Mouse (Mus musculus) CH12.LX (cell line): ENCODE data around the gene Wnk2. TPM values are rescaled to one million over a fixed set of nuclear protein-coding genes. Genes with fewer than 3 reads are reported as not detected.

ENCODE experiments used
- DNase-seq: peaks from one replicate; pipeline ENCODE4 v3.0.0-alpha.2; 2013; ENCODE audit errors: extremely low read depth
- H3K27ac ChIP-seq: 2 replicates; pipeline ENCODE4 v1.5.1; 2012; ENCODE audit warnings: low read depth, mild to moderate bottlenecking, control low read depth, moderate library complexity; ENCODE audit not compliant: insufficient read depth
- H3K27me3 ChIP-seq: replicated peaks from 2 replicates; pipeline ENCODE3; 2012; ENCODE audit warnings: inconsistent platforms
- H3K36me3 ChIP-seq, 2 experiments: replicated peaks in 1 of 2; 2 replicates each; pipeline versions ENCODE3 to v1.6.1; 2012; ENCODE audit warnings: inconsistent platforms in 1 of 2, low read length in 1 of 2, mild to moderate bottlenecking in 1 of 2, mixed read lengths in 1 of 2, moderate library complexity in 1 of 2; ENCODE audit not compliant: control insufficient read depth in 1 of 2, insufficient read depth in 1 of 2
- H3K4me1 ChIP-seq, 2 experiments: 2 replicates each; pipeline ENCODE4 v1.6.1; 2012; ENCODE audit warnings: inconsistent platforms in 1 of 2, moderate library complexity in 1 of 2; ENCODE audit not compliant: insufficient read depth in 2 of 2, control insufficient read depth in 1 of 2
- H3K4me2 ChIP-seq: 2 replicates; pipeline ENCODE4 v1.6.1; 2012; ENCODE audit warnings: low read depth, mild to moderate bottlenecking, control low read depth; ENCODE audit not compliant: poor library complexity, insufficient read depth, severe bottlenecking
- H3K4me3 ChIP-seq, 3 experiments: fragments of 150-350 bp in 1 of 3; sonication (generic) in 1 of 3; replicated peaks in 1 of 3; 2 replicates each; pipeline versions ENCODE3 to v1.5.1; 2011 to 2012; ENCODE audit warnings: low read depth in 2 of 3, low read length in 2 of 3, mild to moderate bottlenecking in 2 of 3, moderate library complexity in 2 of 3, control low read depth in 1 of 3, improper control_type of control experiment in 1 of 3, inconsistent platforms in 1 of 3, mixed read lengths in 1 of 3; ENCODE audit not compliant: poor library complexity in 1 of 3
- H3K79me2 ChIP-seq: replicated peaks from 2 replicates; pipeline ENCODE4 v1.6.1; 2012; ENCODE audit warnings: mild to moderate bottlenecking, moderate library complexity; ENCODE audit not compliant: control insufficient read depth, poor library complexity, insufficient read depth, severe bottlenecking; ENCODE audit errors: extremely low read depth
- H3K9ac ChIP-seq: 2 replicates; pipeline ENCODE4 v1.6.1; 2012; ENCODE audit warnings: low read depth, mild to moderate bottlenecking, control low read depth, moderate library complexity; ENCODE audit not compliant: insufficient read depth
- H3K9me3 ChIP-seq: replicated peaks from 2 replicates; pipeline ENCODE3; 2012; ENCODE audit warnings: low read length, inconsistent platforms, mixed read lengths
- BHLHE40 ChIP-seq: IDR thresholded peaks from 2 replicates; pipeline ENCODE4 v1.6.1; 2011; ENCODE audit warnings: mild to moderate bottlenecking, low read depth, low read length, improper control_type of control experiment
- CHD1 ChIP-seq: IDR thresholded peaks from 2 replicates; pipeline ENCODE4 v1.6.1; 2012; ENCODE audit warnings: low read depth, low read length, improper control_type of control experiment, inconsistent platforms
- CHD2 ChIP-seq: IDR thresholded peaks from 2 replicates; pipeline ENCODE4 v1.6.1; 2011; ENCODE audit warnings: low read length, improper control_type of control experiment
- CTCF ChIP-seq, 2 experiments: IDR thresholded peaks in 1 of 2; conservative IDR thresholded peaks in 1 of 2; 2 replicates each; pipeline ENCODE4 v1.5.1; 2011 to 2012; ENCODE audit warnings: low read depth in 2 of 2, low read length in 2 of 2, improper control_type of control experiment in 1 of 2, inconsistent platforms in 1 of 2, mild to moderate bottlenecking in 1 of 2, moderate library complexity in 1 of 2
- ELF1 ChIP-seq: IDR thresholded peaks from 2 replicates; pipeline ENCODE4 v1.6.1; 2014; ENCODE audit warnings: low read depth, mild to moderate bottlenecking, inconsistent platforms, low read length, improper control_type of control experiment
- ETS1 ChIP-seq: conservative IDR thresholded peaks from 2 replicates; pipeline ENCODE4 v1.6.1; 2012; ENCODE audit warnings: low read depth, mild to moderate bottlenecking, inconsistent platforms, low read length, improper control_type of control experiment, moderate library complexity
- GABPA ChIP-seq: IDR thresholded peaks from 2 replicates; pipeline ENCODE4 v1.6.1; 2012; ENCODE audit warnings: low read depth, low read length, improper control_type of control experiment, inconsistent platforms; ENCODE audit not compliant: insufficient replicate concordance
- IRF4 ChIP-seq: IDR thresholded peaks from 2 replicates; pipeline ENCODE4 v1.6.1; 2014; ENCODE audit warnings: low read depth, mild to moderate bottlenecking, inconsistent platforms, low read length, improper control_type of control experiment
- KAT2A ChIP-seq: IDR thresholded peaks from 2 replicates; pipeline ENCODE4 v1.6.1; 2012; ENCODE audit warnings: low read length, improper control_type of control experiment, inconsistent platforms; ENCODE audit not compliant: insufficient replicate concordance
- MAFK ChIP-seq: IDR thresholded peaks from 2 replicates; pipeline ENCODE4 v1.6.1; 2011; ENCODE audit warnings: low read length, improper control_type of control experiment; ENCODE audit not compliant: insufficient replicate concordance
- MAX ChIP-seq: IDR thresholded peaks from 2 replicates; pipeline ENCODE4 v1.6.1; 2011; ENCODE audit warnings: low read length, improper control_type of control experiment
- MEF2A ChIP-seq: IDR thresholded peaks from 2 replicates; pipeline ENCODE4 v1.6.1; 2014; ENCODE audit warnings: low read depth, mild to moderate bottlenecking, inconsistent platforms, low read length, improper control_type of control experiment, borderline replicate concordance
- MXI1 ChIP-seq: IDR thresholded peaks from 2 replicates; pipeline ENCODE4 v1.6.1; 2011; ENCODE audit warnings: mild to moderate bottlenecking, low read depth, low read length, improper control_type of control experiment
- MYC ChIP-seq: IDR thresholded peaks from 2 replicates; pipeline ENCODE4 v1.6.1; 2011; ENCODE audit warnings: low read depth, mild to moderate bottlenecking, improper control_type of control experiment, low read length
- NRF1 ChIP-seq: IDR thresholded peaks from 2 replicates; pipeline ENCODE4 v1.6.1; 2014; ENCODE audit warnings: low read depth, mild to moderate bottlenecking, inconsistent platforms, low read length, improper control_type of control experiment, moderate library complexity
- PAX5 ChIP-seq: IDR thresholded peaks from 2 replicates; pipeline ENCODE4 v1.6.1; 2012; ENCODE audit warnings: low read length, inconsistent platforms, mixed read lengths
- POLR2A ChIP-seq: IDR thresholded peaks from 2 replicates; pipeline ENCODE4 v1.6.1; 2011; ENCODE audit warnings: low read depth, mild to moderate bottlenecking, improper control_type of control experiment, low read length
- RAD21 ChIP-seq: IDR thresholded peaks from 2 replicates; pipeline ENCODE4 v1.6.1; 2011; ENCODE audit warnings: low read depth, mild to moderate bottlenecking, low read length, improper control_type of control experiment, moderate library complexity
- RCOR1 ChIP-seq: conservative IDR thresholded peaks from 2 replicates; pipeline ENCODE4 v1.6.1; 2012; ENCODE audit warnings: low read depth, mild to moderate bottlenecking, inconsistent platforms, low read length, improper control_type of control experiment
- SIN3A ChIP-seq: IDR thresholded peaks from 2 replicates; pipeline ENCODE4 v1.6.1; 2012; ENCODE audit warnings: low read length, improper control_type of control experiment, inconsistent platforms
- SMC3 ChIP-seq: IDR thresholded peaks from 2 replicates; pipeline ENCODE4 v1.6.1; 2011; ENCODE audit warnings: low read depth, low read length, improper control_type of control experiment
- TBP ChIP-seq: conservative IDR thresholded peaks from 2 replicates; pipeline ENCODE4 v1.6.1; 2011; ENCODE audit warnings: low read depth, low read length, improper control_type of control experiment
- TCF12 ChIP-seq: IDR thresholded peaks from 2 replicates; pipeline ENCODE4 v1.6.1; 2014; ENCODE audit warnings: low read depth, mild to moderate bottlenecking, inconsistent platforms, low read length, improper control_type of control experiment
- ZKSCAN1 ChIP-seq: IDR thresholded peaks from 2 replicates; pipeline ENCODE4 v1.6.1; 2012; ENCODE audit warnings: low read depth, inconsistent platforms, low read length, improper control_type of control experiment, borderline replicate concordance
- ZMIZ1 ChIP-seq: IDR thresholded peaks from 2 replicates; pipeline ENCODE4 v1.6.1; 2012; ENCODE audit warnings: low read depth, mild to moderate bottlenecking, inconsistent platforms, low read length, improper control_type of control experiment
- dilution Hi-C: fragments of 300-500 bp; cut with MboI; formaldehyde crosslinking; loops from 2 replicates; pipeline ENCODE4 v1.14.3; 2020; ENCODE audit warnings: low sequenced_read_pairs; ENCODE audit not compliant: extremely low pct_unique_long_range_greater_than_20kb, extremely low pct_ligation_motif_present
- in situ Hi-C: fragments of 300-500 bp; cut with MboI; formaldehyde crosslinking; loops from 3 replicates; pipeline ENCODE4 v1.14.3; 2019; ENCODE audit warnings: low sequenced_read_pairs, low pct_ligation_motif_present, low pct_unique_long_range_greater_than_20kb, mixed read lengths
- polyA plus RNA-seq: library from polyadenylated mRNA; unstranded; fragments of >175 nt; gene quantifications from 2 replicates; pipeline ENCODE4 v1.2.1, GENCODE M21; 2012; ENCODE audit warnings: low read depth; ENCODE audit not compliant: insufficient read length
- total RNA-seq, 2 experiments: library from RNA; depleted of rRNA; stranded (reverse); fragments of 300-350 nt in 1 of 2; fragments of >200 nt in 1 of 2; gene quantifications; 2 replicates each; pipeline ENCODE4 v1.2.3; 2012 to 2014

Gene Wnk2
- total and polyA plus RNA-seq, 3 experiments, result 0.04 TPM; not detected in 2

DNA sequence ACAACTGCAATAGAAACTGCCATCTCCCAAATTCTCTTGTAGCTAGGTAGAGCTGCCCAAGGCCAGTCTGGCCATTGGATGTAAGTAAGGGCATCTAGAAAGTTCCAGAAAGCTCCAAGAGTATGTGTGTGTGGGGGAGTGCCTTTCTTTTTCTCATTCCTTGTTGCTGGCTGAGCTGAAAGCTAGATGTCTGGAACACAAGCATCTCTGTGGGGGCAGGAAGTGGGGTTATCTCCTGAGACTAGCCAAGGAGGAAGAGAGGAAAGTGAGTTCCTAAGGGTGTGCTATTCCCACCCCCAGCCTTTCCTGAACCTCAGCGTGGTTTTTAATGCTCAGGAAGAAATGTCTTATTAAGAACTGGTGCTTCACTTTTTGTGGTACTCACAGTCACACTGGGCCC lies 23.9 kb upstream of the Wnk2 start:
- TF ChIP-seq ETS1 (no peak), NRF1 (no peak), SMC3 (no peak), ELF1 (no peak), TBP (no peak), BHLHE40 (no peak), CTCF (conservative IDR thresholded peaks at IDR 0.05 in 1 of 2, IDR thresholded peaks at IDR 0.05 in 1 of 2; ENCODE audit: low read depth in 2 of 2, low read length in 2 of 2) (no peak), MXI1 (no peak), MEF2A (no peak), KAT2A (no peak), MYC (no peak), POLR2A (no peak), SIN3A (no peak), MAFK (no peak), RAD21 (no peak), RCOR1 (no peak), MAX (no peak)
- Histone ChIP-seq H3K4me3 (no peak overlapping the region), H3K9me3 (no peaks in the 10 kb centered on the region), H3K79me2 (no peaks in the 10 kb centered on the region), H3K36me3 (no peaks in the 10 kb centered on the region), H3K4me2 (no peak overlapping the region), H3K9ac (no peak overlapping the region), H3K27ac (no peak overlapping the region), H3K27me3 (no peaks in the 10 kb centered on the region), H3K4me1 (0 out of 4 replicates have a peak, but pooled peaks cover 3 to 9% of the 10 kb centered on the region in 2 experiments)
- no peak for DNase-seq
- dilution Hi-C loops, result no loop called here
- in situ Hi-C loops, result loop anchor here (10.0 kb wide), 1 partner anchor 117 kb away; no protein-coding TSS in a partner anchor

DNA sequence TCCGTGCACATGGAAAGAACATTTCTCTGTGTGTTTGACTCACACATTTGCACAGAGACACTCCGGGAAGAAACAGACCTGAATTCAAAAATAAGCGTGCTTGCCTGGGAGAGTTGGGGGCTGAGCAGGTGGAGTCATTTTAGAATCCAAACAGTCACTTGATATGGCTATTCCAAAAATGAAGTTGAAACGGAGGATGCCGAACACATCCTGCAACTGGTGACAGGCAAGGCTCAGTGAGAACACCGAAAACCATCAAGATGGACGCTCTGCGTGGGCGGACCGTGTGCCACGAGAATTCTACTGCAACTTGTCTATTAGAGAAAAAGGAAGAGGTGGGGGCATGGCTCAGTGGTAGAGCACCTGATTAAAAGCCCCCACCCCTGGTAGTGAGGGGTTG lies 22.8 kb upstream of the Wnk2 start:
- Histone ChIP-seq H3K36me3 (no peaks in the 10 kb centered on the region), H3K4me1 (0 out of 4 replicates have a peak, but pooled peaks cover 3 to 9% of the 10 kb centered on the region in 2 experiments), H3K27me3 (no peaks in the 10 kb centered on the region), H3K4me2 (no peak overlapping the region), H3K79me2 (no peaks in the 10 kb centered on the region), H3K9me3 (no peaks in the 10 kb centered on the region), H3K9ac (no peak overlapping the region), H3K27ac (no peak overlapping the region), H3K4me3 (no peak overlapping the region)
- in situ Hi-C loops (loop anchor here (10.0 kb wide), 1 partner anchor 116 kb away; no protein-coding TSS in a partner anchor), dilution Hi-C loops (no loop called here)
- TF ChIP-seq GABPA, result no peak
- TF ChIP-seq TBP, result no peak
- no peak for TF ChIP-seq TCF12
- TF ChIP-seq BHLHE40, result no peak
- TF ChIP-seq ZKSCAN1, result no peak
- no peak for TF ChIP-seq CHD1
- TF ChIP-seq ZMIZ1, result no peak
- no peak for TF ChIP-seq IRF4
- TF ChIP-seq POLR2A, result no peak
- TF ChIP-seq PAX5, result no peak
- TF ChIP-seq CTCF (conservative IDR thresholded peaks at IDR 0.05 in 1 of 2, IDR thresholded peaks at IDR 0.05 in 1 of 2; ENCODE audit: low read depth in 2 of 2, low read length in 2 of 2), result no peak
- TF ChIP-seq CHD2, result no peak
- no peak for TF ChIP-seq MEF2A
- TF ChIP-seq MYC, result no peak
- DNase-seq, result no peak
